Comparison of ENCODE assay signal across 28 mouse cellular contexts in genomic region chr2:144729776-144730175, GRCm38 (mm10).
DNase-seq lines count a peak whose midpoint lies in the region; ATAC-seq and TF ChIP-seq lines count a peak whose summit lies in the region.
"Had no signal": no experiment of that assay in that cellular context is flagged by ENCODE, and none has a peak within 500 bp of the region (broad histone marks: within the 10 kb centered on the region; RNA-seq: fewer than 3 reads in every experiment).

No protein-coding gene starts in this region.

- H3K4me2 ChIP-seq in kidney, embryonic 16.5 days (replicated peaks; ENCODE audit: low read depth, low read length): no peak overlapping the region
- no peak overlapping the region for H3K4me2 ChIP-seq in midbrain, postnatal 0 days (ENCODE audit: low read depth, low read length, poor library complexity, severe bottlenecking)
- H3K4me2 ChIP-seq: embryonic facial prominence, embryonic 13.5 days; embryonic facial prominence, embryonic 15.5 days; forebrain, embryonic 12.5 days had no signal

- no peaks in the 10 kb centered on the region for H3K4me1 ChIP-seq in lung, adult 2 months (ENCODE audit: control insufficient read depth, insufficient read depth, low read length)
- no peaks in the 10 kb centered on the region for H3K4me1 ChIP-seq in kidney, embryonic 16.5 days (ENCODE audit: insufficient read depth, low read length)
- no peaks in the 10 kb centered on the region for H3K4me1 ChIP-seq in midbrain, postnatal 0 days (ENCODE audit: insufficient read depth, low read length)
- H3K4me1 ChIP-seq: embryonic facial prominence, embryonic 13.5 days; embryonic facial prominence, embryonic 15.5 days; forebrain, embryonic 10.5 days; forebrain, embryonic 12.5 days had no signal

- no peak overlapping the region for H3K9ac ChIP-seq in kidney, embryonic 16.5 days (replicated peaks; ENCODE audit: low read length)
- H3K9ac ChIP-seq in midbrain, postnatal 0 days (replicated peaks; ENCODE audit: low read length, poor library complexity, severe bottlenecking): no peak overlapping the region
- H3K9ac ChIP-seq: embryonic facial prominence, embryonic 13.5 days; embryonic facial prominence, embryonic 15.5 days; forebrain, embryonic 12.5 days had no signal

- no peak for TF ChIP-seq CTCF in lung, adult 2 months (IDR thresholded peaks at IDR 0.05; ENCODE audit: insufficient read depth, low read length)
- TF ChIP-seq CTCF in midbrain, postnatal 0 days (IDR thresholded peaks at IDR 0.05): no peak

- DNase-seq in lung, adult 2 months: no peak
- no peak for DNase-seq in midbrain, postnatal 0 days (ENCODE audit: low spot score)
- DNase-seq: adrenal gland, adult 8-10 months; adrenal gland, postnatal 14 days; adrenal gland, postnatal 36 days; B cell, adult 2 months; cerebellum, adult 11-12 months; cerebellum, adult 2 months; cerebellum, adult 9-10 months; cerebellum, postnatal 10 days; cerebellum, postnatal 25 days; embryo, embryonic 11 days had no signal

- no peak for TF ChIP-seq POLR2A in lung, adult 2 months (IDR thresholded peaks at IDR 0.05; ENCODE audit: borderline replicate concordance, extremely low read depth, low read depth, low read length)

- H3K27ac ChIP-seq in kidney, embryonic 16.5 days (ENCODE audit: low read length): no peak overlapping the region
- H3K27ac ChIP-seq in midbrain, postnatal 0 days (ENCODE audit: low read depth, low read length): no peak overlapping the region
- H3K27ac ChIP-seq: embryonic facial prominence, embryonic 13.5 days; embryonic facial prominence, embryonic 15.5 days; forebrain, embryonic 10.5 days; forebrain, embryonic 12.5 days had no signal

- H3K27me3 ChIP-seq in kidney, embryonic 16.5 days (ENCODE audit: insufficient read depth, low read length): no peaks in the 10 kb centered on the region
- H3K27me3 ChIP-seq in midbrain, postnatal 0 days (ENCODE audit: insufficient read depth, low read length): no peaks in the 10 kb centered on the region
- H3K27me3 ChIP-seq: CH12.LX; embryonic facial prominence, embryonic 13.5 days; embryonic facial prominence, embryonic 15.5 days; forebrain, embryonic 12.5 days; Patski had no signal

- peak; percentile 84 for ATAC-seq in common myeloid progenitor, adult 5-6 weeks (replicated peaks; ENCODE audit: low read depth, poor library complexity, severe bottlenecking)
- ATAC-seq in megakaryocyte, adult 5-6 weeks (ENCODE audit: poor library complexity, severe bottlenecking): peak; percentile 83
- peak; percentile 70 for ATAC-seq in neutrophil, adult 5-6 weeks (ENCODE audit: extremely low read depth, insufficient number of reproducible peaks, low FRiP score, poor library complexity, severe bottlenecking)
- no peak for ATAC-seq in kidney, embryonic 16.5 days (ENCODE audit: low FRiP score, low TSS enrichment)
- no peak for ATAC-seq in midbrain, postnatal 0 days (ENCODE audit: low FRiP score)
- ATAC-seq: activated CD4-positive, CD25-positive, alpha-beta regulatory T cell, adult 4 months; CD4-positive, CD25-positive, alpha-beta regulatory T cell, adult 4 months; forebrain, embryonic 14.5 days; forebrain, embryonic 16.5 days; Patski had no signal

- WGBS in lung, adult 2 months: 94% methylated on average over 2 of the region's 2 CpGs
- WGBS in kidney, embryonic 16.5 days: 93% methylated on average over 2 of the region's 2 CpGs
- 97% methylated on average over 2 of the region's 2 CpGs for WGBS in midbrain, postnatal 0 days

- H3K4me3 ChIP-seq in lung, adult 2 months (replicated peaks; ENCODE audit: extremely low read depth, low read depth, low read length): no peak overlapping the region
- H3K4me3 ChIP-seq in kidney, embryonic 16.5 days (ENCODE audit: low read length): no peak overlapping the region
- no peak overlapping the region for H3K4me3 ChIP-seq in midbrain, postnatal 0 days (ENCODE audit: low read depth, low read length)
- H3K4me3 ChIP-seq: embryonic facial prominence, embryonic 13.5 days; embryonic facial prominence, embryonic 15.5 days; erythroblast, embryonic 14.5 days; forebrain, embryonic 10.5 days; forebrain, embryonic 12.5 days had no signal

- no peaks in the 10 kb centered on the region for H3K9me3 ChIP-seq in kidney, embryonic 16.5 days (ENCODE audit: low read length)
- no peaks in the 10 kb centered on the region for H3K9me3 ChIP-seq in midbrain, postnatal 0 days (ENCODE audit: low read length)
- H3K9me3 ChIP-seq: embryonic facial prominence, embryonic 13.5 days; embryonic facial prominence, embryonic 15.5 days; forebrain, embryonic 10.5 days; forebrain, embryonic 12.5 days; G1E had no signal

- no peaks in the 10 kb centered on the region for H3K36me3 ChIP-seq in kidney, embryonic 16.5 days (ENCODE audit: insufficient read depth, low read length)
- no peaks in the 10 kb centered on the region for H3K36me3 ChIP-seq in midbrain, postnatal 0 days (ENCODE audit: insufficient read depth, low read length)
- H3K36me3 ChIP-seq: embryonic facial prominence, embryonic 13.5 days; embryonic facial prominence, embryonic 15.5 days; forebrain, embryonic 10.5 days; forebrain, embryonic 12.5 days had no signal

Comparison
In these comparisons a context has a peak if more than half of its experiments do, and no peak if none do; other contexts are left out.
1. ATAC-seq: peak in common myeloid progenitor, adult 5-6 weeks (single experiment), megakaryocyte, adult 5-6 weeks (single experiment) and neutrophil, adult 5-6 weeks (single experiment); none in kidney, embryonic 16.5 days (single experiment) and midbrain, postnatal 0 days (single experiment).